Mouse (Mus musculus) liver, adult 2 months (tissue): ENCODE measurements around the gene Cnot11.

Source experiments
- CTCF ChIP-seq: fragments of 200-500 bp; IDR thresholded peaks from 2 replicates; pipeline ENCODE4 v1.5.1; 2011; ENCODE audit warnings: low read depth, low read length, control low read depth
- POLR2A ChIP-seq: fragments of 200-500 bp; IDR thresholded peaks from 2 replicates; pipeline ENCODE4 v1.6.1; 2011; ENCODE audit warnings: low read length, control low read depth; ENCODE audit not compliant: insufficient read depth; ENCODE audit errors: extremely low read depth

DNA sequence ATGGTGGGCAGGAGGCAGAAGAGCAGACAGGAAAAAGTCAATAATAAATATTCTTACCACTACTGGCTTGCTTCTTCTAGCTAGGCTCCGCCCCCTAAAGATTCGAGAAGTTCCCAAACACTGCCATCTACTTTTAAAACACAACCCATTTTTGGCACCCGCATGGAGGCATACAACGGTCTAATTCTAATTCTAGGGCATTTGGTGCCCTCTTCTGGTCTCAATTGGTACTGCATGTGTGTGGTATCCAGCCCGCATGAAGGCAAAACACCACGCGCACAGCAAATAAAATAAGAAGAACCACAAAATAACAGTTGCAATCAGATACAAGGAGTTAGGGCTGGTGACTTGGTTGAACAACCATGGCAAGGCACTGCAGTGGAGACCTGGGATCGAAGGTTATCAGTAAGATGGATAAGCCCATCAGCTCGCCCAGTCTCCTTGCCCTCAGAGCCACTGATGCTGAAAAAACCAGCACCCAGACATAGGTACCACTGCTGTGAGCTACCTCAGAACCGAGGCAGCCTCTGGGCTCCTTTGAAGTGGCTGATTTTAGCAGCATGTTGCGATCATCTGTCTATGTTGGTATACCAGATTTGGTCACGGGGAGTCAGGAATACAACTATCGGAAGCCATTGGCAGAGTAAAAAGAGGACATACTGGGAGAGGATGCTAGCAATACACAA lies 4.4 kb upstream of the Cnot11 start:
- TF ChIP-seq POLR2A: no peak
- peak; percentile 54; the same call in 1 of the 2 replicates for TF ChIP-seq CTCF
